Mouse (Mus musculus) hematopoietic stem cell, adult 5-6 weeks (primary cell): ENCODE measurements around the gene Chtop. TPM values are rescaled to one million over a fixed set of nuclear protein-coding genes. Genes with fewer than 3 reads are reported as not detected.
A peak's percentile ranks its signal among the peaks of the same experiment; 100 is the strongest.

Experiments used
- ATAC-seq, 2 experiments: fragments of 125-278 bp in 1 of 2; replicated peaks in 1 of 2; 2 replicates each; pipeline ENCODE4 v1.8.0; 2016 to 2017; ENCODE audit warnings: inconsistent platforms in 2 of 2, mild to moderate bottlenecking in 2 of 2, moderate number of reproducible peaks in 2 of 2, low read depth in 1 of 2, moderate TSS enrichment in 1 of 2; ENCODE audit not compliant: low FRiP score in 2 of 2, poor library complexity in 2 of 2, severe bottlenecking in 2 of 2, insufficient read depth in 1 of 2, low TSS enrichment in 1 of 2
- total RNA-seq: library from RNA; stranded (forward); fragments of 172-1452, 232-1000 nt; gene quantifications from 2 replicates; pipeline ENCODE4 v1.2.3, GENCODE M21; 2017

The Chtop gene
- total RNA-seq = 109 and 142 TPM in 2 replicates

- ATAC-seq = peak; percentile 77 to 82
These were observed at the start of gene Chtop for GRCm38 (mm10) chr3:90508950-90509746. Chtop (minus strand) TSS chr3:90509498.

- no peak for ATAC-seq
These were observed 46.7 kb upstream of the Chtop start for GRCm38 (mm10) chr3:90555954-90556353.

GRCm38 (mm10) chr3:90552231-90552630, 42.9 kb upstream of the Chtop start:
- no peak for ATAC-seq

GRCm38 (mm10) chr3:90550421-90550790, 41.1 kb upstream of the Chtop start:
- no peak for ATAC-seq

GRCm38 (mm10) chr3:90549676-90550420, 40.5 kb upstream of the Chtop start:
- no peak for ATAC-seq

- ATAC-seq = no peak
These were observed 31.6 kb upstream of the Chtop start for GRCm38 (mm10) chr3:90540904-90541303.

- ATAC-seq = no peak
These were observed 28.6 kb upstream of the Chtop start for GRCm38 (mm10) chr3:90537905-90538296.

GRCm38 (mm10) chr3:90537141-90537904, 28.0 kb upstream of the Chtop start, which contains the start of gene S100a16:
S100a16 (plus strand) TSS chr3:90537254.
- ATAC-seq = no peak

- no peak for ATAC-seq
These were observed 26.1 kb upstream of the Chtop start for GRCm38 (mm10) chr3:90535446-90535845.

GRCm38 (mm10) chr3:90531713-90532112, 22.4 kb upstream of the Chtop start:
- ATAC-seq = no peak

GRCm38 (mm10) chr3:90527291-90527873, 18.1 kb upstream of the Chtop start:
- ATAC-seq = no peak

- ATAC-seq = 0 out of 4 replicates have a peak, but pooled peaks of 1 of the 2 experiments have one; percentile 17
These were observed 17.3 kb upstream of the Chtop start, which contains the start of gene S100a14 for GRCm38 (mm10) chr3:90526580-90526979. S100a14 (plus strand) TSS chr3:90526856.

- no peak for ATAC-seq
These were observed 16.8 kb upstream of the Chtop start for GRCm38 (mm10) chr3:90526076-90526475.

- peak; percentile 89 to 90 for ATAC-seq
These were observed 16.1 kb upstream of the Chtop start for GRCm38 (mm10) chr3:90525421-90525820.

GRCm38 (mm10) chr3:90517711-90518110, 8.4 kb upstream of the Chtop start:
- ATAC-seq = no peak

GRCm38 (mm10) chr3:90515789-90516188, 6.5 kb upstream of the Chtop start:
- ATAC-seq = no peak

GRCm38 (mm10) chr3:90515242-90515641, 5.9 kb upstream of the Chtop start:
- no peak for ATAC-seq
